ENCODE assay signal across 17 mouse cellular contexts in genomic region chr1:155056166-155056565, GRCm38 (mm10). TPM values are rescaled to one million over a fixed set of nuclear protein-coding genes. Genes with fewer than 3 reads are reported as not detected.
A peak's percentile ranks its signal among the peaks of the same experiment; 100 is the strongest.
DNase-seq lines count a peak whose midpoint lies in the region; ATAC-seq and TF ChIP-seq lines count a peak whose summit lies in the region.
"Had no signal": no experiment of that assay in that cellular context is flagged by ENCODE, and none has a peak within 500 bp of the region (broad histone marks: within the 10 kb centered on the region; RNA-seq: fewer than 3 reads in every experiment).

No protein-coding gene starts in this region.

- H3K9ac ChIP-seq in kidney, embryonic 15.5 days: no peak overlapping the region
- H3K9ac ChIP-seq: embryonic facial prominence, embryonic 13.5 days; limb, embryonic 13.5 days; lung, embryonic 15.5 days; midbrain, embryonic 15.5 days; neural tube, embryonic 13.5 days had no signal

- no peak overlapping the region for H3K4me3 ChIP-seq in kidney, embryonic 15.5 days (replicated peaks)
- H3K4me3 ChIP-seq in myocyte: no peak overlapping the region
- H3K4me3 ChIP-seq: embryonic facial prominence, embryonic 13.5 days; limb, embryonic 13.5 days; lung, embryonic 15.5 days; midbrain, embryonic 15.5 days; neural tube, embryonic 13.5 days had no signal

- H3K79me2 ChIP-seq in myocyte (ENCODE audit: control insufficient read depth, insufficient read depth): no peaks in the 10 kb centered on the region

- peaks cover 66% of the 10 kb centered on the region for H3K4me1 ChIP-seq in kidney, embryonic 15.5 days

- H3K4me2 ChIP-seq in kidney, embryonic 15.5 days: no peak overlapping the region
- peak overlapping the region; percentile 20 for H3K4me2 ChIP-seq in myocyte (ENCODE audit: low read depth)
- H3K4me2 ChIP-seq: embryonic facial prominence, embryonic 13.5 days; limb, embryonic 13.5 days; lung, embryonic 15.5 days; midbrain, embryonic 15.5 days; neural tube, embryonic 13.5 days had no signal

- H3ac ChIP-seq in myocyte (ENCODE audit: control insufficient read depth, insufficient read length): no peak overlapping the region

- no peaks in the 10 kb centered on the region for H3K27me3 ChIP-seq in kidney, embryonic 15.5 days
- H3K27me3 ChIP-seq in myocyte (ENCODE audit: control insufficient read depth, insufficient read depth, insufficient read length): no peaks in the 10 kb centered on the region
- H3K27me3 ChIP-seq: embryonic facial prominence, embryonic 13.5 days; limb, embryonic 13.5 days; lung, embryonic 15.5 days; midbrain, embryonic 15.5 days; neural tube, embryonic 13.5 days had no signal

- H3K27ac ChIP-seq in kidney, embryonic 15.5 days: no peak overlapping the region
- H3K27ac ChIP-seq: lung, embryonic 15.5 days; midbrain, embryonic 15.5 days had no signal

- ATAC-seq in kidney, embryonic 15.5 days (replicated peaks; ENCODE audit: low FRiP score): no peak
- ATAC-seq: forebrain, embryonic 14.5 days; midbrain, embryonic 15.5 days had no signal

- H3K9me3 ChIP-seq in kidney, embryonic 15.5 days (replicated peaks): no peaks in the 10 kb centered on the region
- H3K9me3 ChIP-seq: embryonic facial prominence, embryonic 13.5 days; limb, embryonic 13.5 days; lung, embryonic 15.5 days; midbrain, embryonic 15.5 days; neural tube, embryonic 13.5 days had no signal

- no peak for TF ChIP-seq POLR2A in myocyte (IDR thresholded peaks at IDR 0.05; ENCODE audit: insufficient read length, low read depth)

- no peaks in the 10 kb centered on the region for H3K36me3 ChIP-seq in kidney, embryonic 15.5 days
- H3K36me3 ChIP-seq in myocyte (ENCODE audit: control insufficient read depth, insufficient read depth): no peaks in the 10 kb centered on the region
- H3K36me3 ChIP-seq: embryonic facial prominence, embryonic 13.5 days; limb, embryonic 13.5 days; lung, embryonic 15.5 days; midbrain, embryonic 15.5 days; neural tube, embryonic 13.5 days had no signal

- 97% methylated on average over 1 of the region's 1 CpGs for WGBS in kidney, embryonic 15.5 days

- peak; percentile 49 for DNase-seq in kidney, postnatal 10 days
- DNase-seq in CD4-positive helper T cell, adult 2 months (ENCODE audit: low read depth, low spot score): peak; percentile 32
- DNase-seq in R1 (ENCODE audit: low read depth, low spot score): peak; percentile 43
- DNase-seq in gastrocnemius, adult 8-10 months (ENCODE audit: low spot score in 2 of 2): no peak
- no peak for DNase-seq in cerebellum, postnatal 4 days (ENCODE audit: low spot score in 2 of 2)
- DNase-seq: cerebellum, postnatal 10 days; gastrocnemius, postnatal 36 days; heart, postnatal 14 days; retina, postnatal 1 day had no signal

TF ChIP-seq in myocyte, 11 proteins besides CTCF, POLR2A, EP300 and RAD21:
- TF ChIP-seq USF1 (IDR thresholded peaks at IDR 0.05; ENCODE audit: low read depth): no peak
- TF ChIP-seq SRF (IDR thresholded peaks at IDR 0.05; ENCODE audit: control insufficient read depth, insufficient read length, low read depth): no peak
- no peak for TF ChIP-seq MYOG (IDR thresholded peaks at IDR 0.05; ENCODE audit: control insufficient read depth in 1 of 3, insufficient read depth in 1 of 3, insufficient read length in 2 of 3, low read depth in 2 of 3)
- no peak for TF ChIP-seq POLR2AphosphoS2 (IDR thresholded peaks at IDR 0.05; ENCODE audit: insufficient read length, low read depth)
- no peak for TF ChIP-seq TCF3 (IDR thresholded peaks at IDR 0.05; ENCODE audit: insufficient read length, low read depth)
- no peak for TF ChIP-seq MYOD1 (IDR thresholded peaks at IDR 0.05; ENCODE audit: control insufficient read depth in 1 of 3, insufficient read length in 2 of 3, low read depth in 2 of 3)
- no peak for TF ChIP-seq CEBPB (IDR thresholded peaks at IDR 0.05; ENCODE audit: insufficient read depth, poor library complexity, severe bottlenecking)
- no peak for TF ChIP-seq E2F4 (IDR thresholded peaks at IDR 0.05; ENCODE audit: insufficient read depth)
- no peak for TF ChIP-seq TCF12 (IDR thresholded peaks at IDR 0.05; ENCODE audit: insufficient read depth, poor library complexity, severe bottlenecking)
- TF ChIP-seq MAX (IDR thresholded peaks at IDR 0.05; ENCODE audit: low read depth): no peak
- TF ChIP-seq REST (IDR thresholded peaks at IDR 0.05; ENCODE audit: insufficient read depth, insufficient read length): no peak

RNA-seq across cellular contexts. Expression of gene Ier5, which starts 43.3 kb away (rescaled TPM):
- polyA plus RNA-seq in kidney, embryonic 15.5 days (2015; fragmentation: Nextera tagmentation; extraction: Ambion mirVana): 7.5 and 7.6 TPM in 2 replicates
- polyA plus RNA-seq in myocyte (2012; fragmentation: generic; extraction: Trizol): 21.1 TPM
- 1 to 10 TPM; 4.7 to 9.9 (median 6.4) TPM for total RNA-seq in gastrocnemius, adult 8-10 months (2022)

Comparison
In these comparisons a context has a peak if more than half of its experiments do, and no peak if none do; other contexts are left out.
1. DNase-seq: peak in kidney, postnatal 10 days (single experiment), CD4-positive helper T cell, adult 2 months (single experiment) and R1 (single experiment); none in gastrocnemius, adult 8-10 months (0 of 2) and cerebellum, postnatal 4 days (0 of 2).